Mouse (Mus musculus): ENCODE data around the gene Spock2.

DNA sequence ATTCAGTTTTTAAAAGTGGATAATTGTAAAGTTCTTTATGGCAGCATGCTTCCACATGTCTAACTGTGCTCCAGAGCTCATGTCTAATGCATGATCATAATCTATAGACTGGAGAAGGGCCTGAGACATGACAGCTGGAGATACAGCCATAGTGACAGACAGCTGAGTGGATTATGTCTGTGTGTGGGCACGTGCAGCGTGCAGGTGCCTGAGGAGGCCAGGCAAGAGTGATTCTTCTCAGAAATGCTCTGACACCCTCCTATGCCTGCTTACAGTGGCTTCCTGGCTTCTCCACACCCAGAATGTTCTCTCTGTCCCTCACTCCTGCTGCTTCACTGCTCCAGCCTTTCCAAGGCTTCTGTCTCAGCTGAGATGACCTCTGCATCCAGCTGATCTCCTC is 12.3 kb upstream of the Spock2 start:
- TF ChIP-seq CTCF (IDR thresholded peaks at IDR 0.05; ENCODE audit: low read depth) (no peak), EP300 (IDR thresholded peaks at IDR 0.05; ENCODE audit: low read depth) (no peak)
